Mouse (Mus musculus) cerebellum, postnatal 25 days (tissue): ENCODE results near the gene Ly6g6c.

Experiments used
- DNase-seq, 2 experiments: peaks; one replicate each; pipeline ENCODE4 v3.0.0; 2021; ENCODE audit warnings: mixed read lengths in 2 of 2

Ly6g6c gene

DNA sequence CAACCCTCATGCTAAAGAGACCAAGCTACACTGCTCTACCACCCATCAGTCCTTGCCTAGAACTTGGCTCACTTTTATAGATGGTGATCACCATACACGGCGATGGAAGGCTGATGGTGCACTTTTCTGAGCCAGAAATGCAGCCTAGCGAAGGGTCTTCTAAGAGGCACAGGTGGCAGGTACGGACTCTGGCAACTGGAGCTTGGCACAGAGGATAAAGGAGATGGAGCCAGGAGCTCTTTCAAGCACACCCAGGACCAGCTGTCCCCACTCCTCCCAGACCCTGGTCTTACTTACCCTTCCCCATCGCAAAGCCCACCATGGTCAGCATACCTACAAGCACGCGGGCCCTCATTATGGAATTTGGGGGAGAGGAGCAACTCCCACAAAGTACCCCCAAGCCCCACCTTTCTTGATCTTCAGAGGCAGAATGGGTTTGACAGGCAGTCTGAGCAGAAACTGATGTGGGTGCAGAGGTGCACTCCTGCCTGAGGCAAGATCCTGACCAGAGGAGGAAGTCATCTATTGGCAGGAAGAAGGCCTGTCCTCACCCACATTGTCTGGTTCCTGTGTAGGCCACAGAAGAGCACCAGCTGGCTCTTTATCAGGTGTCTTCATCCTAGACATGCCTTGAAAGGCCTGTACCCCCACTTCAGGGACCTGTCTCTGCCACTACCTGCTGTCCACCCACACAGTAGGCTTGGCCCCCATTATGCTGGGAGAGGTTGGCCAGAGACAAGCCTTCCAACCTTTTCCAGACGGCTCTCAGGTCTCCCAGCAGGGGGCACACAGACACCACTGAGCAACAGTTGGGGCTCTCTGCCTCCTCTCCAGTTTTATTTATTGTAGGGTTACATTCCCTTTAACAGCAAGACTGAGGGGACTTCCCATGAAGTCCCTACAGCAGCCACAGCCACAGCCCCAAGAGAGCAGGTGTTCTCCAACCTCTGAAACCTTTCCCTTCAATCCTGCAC, 50.1 kb downstream of the Ly6g6c start, which contains the start of gene Ly6g5b:
Ly6g5b (minus strand) TSS at position 383 of the 974 bp plus-strand sequence.
- peak in 1 of 2 experiments; percentile 62 for DNase-seq
